Mouse (Mus musculus) embryonic facial prominence, embryonic 12.5 days (tissue): Measurements from ENCODE around the gene Rrm2. TPM values are rescaled to one million over a fixed set of nuclear protein-coding genes. Genes with fewer than 3 reads are reported as not detected.
"Not testable (repeated sequence)": the region's sequence is repeated elsewhere in the genome, so short reads cannot be mapped to it uniquely, and the experiment has no call there.

Experiments
- ATAC-seq: fragments of 200-750 bp; cut with Nextera tagmentation; 2 replicates; pipeline ENCODE4 v1.8.0; 2017; ENCODE audit not compliant: insufficient number of reproducible peaks, insufficient read depth, low FRiP score, low TSS enrichment
- H3K27ac ChIP-seq: fragments of 300-500 bp; sonication (generic); 2 replicates; pipeline ENCODE4 v1.5.1; 2016; ENCODE audit warnings: mild to moderate bottlenecking
- H3K27me3 ChIP-seq: fragments of 300-500 bp; sonication (generic); 2 replicates; pipeline ENCODE4 v1.6.1; 2016; ENCODE audit warnings: mild to moderate bottlenecking, moderate library complexity
- H3K36me3 ChIP-seq: fragments of 300-500 bp; sonication (generic); 2 replicates; pipeline ENCODE4 v1.6.1; 2016; ENCODE audit warnings: mild to moderate bottlenecking
- H3K4me1 ChIP-seq: fragments of 300-500 bp; sonication (generic); 2 replicates; pipeline ENCODE4 v1.6.1; 2016
- H3K4me2 ChIP-seq: fragments of 300-500 bp; sonication (generic); replicated peaks from 2 replicates; pipeline ENCODE4 v1.6.1; 2016; ENCODE audit warnings: mild to moderate bottlenecking, moderate library complexity
- H3K4me3 ChIP-seq: fragments of 300-500 bp; sonication (generic); 2 replicates; pipeline ENCODE4 v1.5.1; 2016; ENCODE audit warnings: mild to moderate bottlenecking
- H3K9ac ChIP-seq: fragments of 300-500 bp; sonication (generic); 2 replicates; pipeline ENCODE4 v1.6.1; 2016; ENCODE audit warnings: mild to moderate bottlenecking, moderate library complexity
- H3K9me3 ChIP-seq: fragments of 300-500 bp; sonication (generic); 2 replicates; pipeline ENCODE4 v1.6.1; 2016; ENCODE audit warnings: mild to moderate bottlenecking, moderate library complexity
- WGBS: fragments of 180-500 bp; shearing (Covaris S2); methylation state at CpG from one replicate; pipeline ENCODE4 v1.1.7; 2016; 5-methylcytosine and 5-hydroxymethylcytosine counted together
- polyA plus RNA-seq: library from polyadenylated mRNA; unstranded; fragments of >200 nt; fragmentation: Nextera tagmentation; extraction: Ambion mirVana; gene quantifications from 2 replicates; pipeline ENCODE4 v1.2.1, GENCODE M21; 2016

Rrm2 gene
- polyA plus RNA-seq, 1 experiment from 2014 or later, result 307 TPM

GRCm38 (mm10) chr12:24724369-24724768, 16.3 kb downstream of the Rrm2 start:
- no peaks in the 10 kb centered on the region for H3K27me3 ChIP-seq
- H3K27ac ChIP-seq, result peak overlapping the region; percentile 85
- ATAC-seq, result peak; percentile 88
- peak overlapping the region; percentile 18; the same call in 1 of the 2 replicates for H3K4me2 ChIP-seq
- no peak overlapping the region for H3K9ac ChIP-seq
- H3K36me3 ChIP-seq, result no peaks in the 10 kb centered on the region
- H3K4me1 ChIP-seq, result peaks cover 12% of the 10 kb centered on the region
- H3K4me3 ChIP-seq, result no peak overlapping the region
- H3K9me3 ChIP-seq, result peaks cover 7% of the 10 kb centered on the region
- 7% methylated on average over 2 of the region's 2 CpGs for WGBS

- H3K9me3 ChIP-seq, result no peaks in the 10 kb centered on the region
- H3K4me1 ChIP-seq, result no peaks in the 10 kb centered on the region
- no peaks in the 10 kb centered on the region for H3K27me3 ChIP-seq
- no peak overlapping the region for H3K4me3 ChIP-seq
- no peak overlapping the region for H3K4me2 ChIP-seq
- H3K36me3 ChIP-seq, result no peaks in the 10 kb centered on the region
- no peak for ATAC-seq
- H3K27ac ChIP-seq, result no peak overlapping the region
- WGBS, result 88% methylated on average over 13 of the region's 13 CpGs
- H3K9ac ChIP-seq, result no peak overlapping the region
Observed at GRCm38 (mm10) chr12:24734828-24735394, 26.9 kb downstream of the Rrm2 start.

GRCm38 (mm10) chr12:24736956-24737355, 28.9 kb downstream of the Rrm2 start:
- Histone ChIP-seq H3K4me2 (no peak overlapping the region), H3K36me3 (no peaks in the 10 kb centered on the region), H3K27me3 (no peaks in the 10 kb centered on the region), H3K4me3 (no peak overlapping the region), H3K27ac (no peak overlapping the region), H3K4me1 (no peaks in the 10 kb centered on the region), H3K9me3 (no peaks in the 10 kb centered on the region), H3K9ac (no peak overlapping the region)
- WGBS, result 56% methylated on average over 2 of the region's 2 CpGs
- ATAC-seq, result no peak

- H3K9me3 ChIP-seq, result no peaks in the 10 kb centered on the region
- no peaks in the 10 kb centered on the region for H3K36me3 ChIP-seq
- H3K27me3 ChIP-seq, result no peaks in the 10 kb centered on the region
- no peak overlapping the region for H3K4me2 ChIP-seq
- H3K9ac ChIP-seq, result no peak overlapping the region
- WGBS, result 86% methylated on average over 1 of the region's 1 CpGs
- H3K4me1 ChIP-seq, result no peaks in the 10 kb centered on the region
- no peak overlapping the region for H3K27ac ChIP-seq
- no peak for ATAC-seq
- no peak overlapping the region for H3K4me3 ChIP-seq
Observed at GRCm38 (mm10) chr12:24739963-24740362, 31.9 kb downstream of the Rrm2 start.

GRCm38 (mm10) chr12:24741535-24741934, 33.5 kb downstream of the Rrm2 start:
- not testable (repeated sequence) for ATAC-seq, H3K9ac ChIP-seq
- 64% methylated on average over 6 of the region's 6 CpGs for WGBS

GRCm38 (mm10) chr12:24744309-24744708, 36.3 kb downstream of the Rrm2 start:
- Histone ChIP-seq H3K4me1 (peaks cover 15% of the 10 kb centered on the region; the same call in 1 of the 2 replicates), H3K9ac (no peak overlapping the region), H3K27ac (no peak overlapping the region), H3K27me3 (no peaks in the 10 kb centered on the region), H3K36me3 (no peaks in the 10 kb centered on the region), H3K4me3 (no peak overlapping the region), H3K9me3 (no peaks in the 10 kb centered on the region), H3K4me2 (no peak overlapping the region)
- no peak for ATAC-seq
- WGBS, result 24% methylated on average over 1 of the region's 1 CpGs

More at GRCm38 (mm10) chr12:24741535-24741934, 33.5 kb downstream of the Rrm2 start:
- not testable (repeated sequence) for H3K4me3 ChIP-seq, H3K4me1 ChIP-seq, H3K36me3 ChIP-seq, H3K4me2 ChIP-seq, H3K27ac ChIP-seq, H3K9me3 ChIP-seq, H3K27me3 ChIP-seq

- peak overlapping the region; percentile 36 for H3K27ac ChIP-seq
- WGBS, result 52% methylated on average over 5 of the region's 5 CpGs
- ATAC-seq, result peak; percentile 26; the same call in 1 of the 2 replicates
- H3K4me3 ChIP-seq, result no peak overlapping the region
- no peak overlapping the region for H3K4me2 ChIP-seq
- H3K36me3 ChIP-seq, result no peaks in the 10 kb centered on the region
- no peaks in the 10 kb centered on the region for H3K9me3 ChIP-seq
- H3K4me1 ChIP-seq, result peaks cover 15% of the 10 kb centered on the region; the same call in 1 of the 2 replicates
- H3K9ac ChIP-seq, result no peak overlapping the region
- H3K27me3 ChIP-seq, result no peaks in the 10 kb centered on the region
Observed at GRCm38 (mm10) chr12:24746579-24747296, 38.7 kb downstream of the Rrm2 start.

- Histone ChIP-seq H3K9ac (no peak overlapping the region), H3K36me3 (no peaks in the 10 kb centered on the region), H3K9me3 (no peaks in the 10 kb centered on the region), H3K4me3 (no peak overlapping the region), H3K27me3 (no peaks in the 10 kb centered on the region), H3K4me2 (no peak overlapping the region), H3K4me1 (peaks cover 15% of the 10 kb centered on the region; the same call in 1 of the 2 replicates), H3K27ac (peak overlapping the region; percentile 30)
- no peak for ATAC-seq
- 65% methylated on average over 8 of the region's 8 CpGs for WGBS
Observed at GRCm38 (mm10) chr12:24747297-24747696, 39.3 kb downstream of the Rrm2 start.

- ATAC-seq, result no peak
- Histone ChIP-seq H3K4me3 (no peak overlapping the region), H3K27me3 (no peaks in the 10 kb centered on the region), H3K4me1 (peaks cover 15% of the 10 kb centered on the region; the same call in 1 of the 2 replicates), H3K27ac (no peak overlapping the region), H3K9me3 (no peaks in the 10 kb centered on the region), H3K9ac (no peak overlapping the region), H3K4me2 (no peak overlapping the region), H3K36me3 (no peaks in the 10 kb centered on the region)
- WGBS, result 90% methylated on average over 6 of the region's 6 CpGs
Observed at GRCm38 (mm10) chr12:24750521-24750920, 42.5 kb downstream of the Rrm2 start.

- H3K9ac ChIP-seq, result no peak overlapping the region
- 76% methylated on average over 4 of the region's 4 CpGs for WGBS
- H3K4me1 ChIP-seq, result peaks cover 5% of the 10 kb centered on the region; the same call in 1 of the 2 replicates
- H3K9me3 ChIP-seq, result no peaks in the 10 kb centered on the region
- no peaks in the 10 kb centered on the region for H3K36me3 ChIP-seq
- no peaks in the 10 kb centered on the region for H3K27me3 ChIP-seq
- no peak for ATAC-seq
- H3K4me3 ChIP-seq, result no peak overlapping the region
- no peak overlapping the region for H3K4me2 ChIP-seq
- no peak overlapping the region for H3K27ac ChIP-seq
Observed at GRCm38 (mm10) chr12:24753680-24754079, 45.6 kb downstream of the Rrm2 start.

GRCm38 (mm10) chr12:24754693-24755092, 46.7 kb downstream of the Rrm2 start:
- Histone ChIP-seq H3K27me3 (no peaks in the 10 kb centered on the region), H3K9ac (no peak overlapping the region), H3K4me3 (no peak overlapping the region), H3K36me3 (no peaks in the 10 kb centered on the region), H3K4me1 (peaks cover 5% of the 10 kb centered on the region; the same call in 1 of the 2 replicates), H3K27ac (no peak overlapping the region), H3K4me2 (no peak overlapping the region), H3K9me3 (no peaks in the 10 kb centered on the region)
- no peak for ATAC-seq
- 61% methylated on average over 5 of the region's 5 CpGs for WGBS

GRCm38 (mm10) chr12:24755471-24755870, 47.4 kb downstream of the Rrm2 start:
- H3K9ac ChIP-seq, result no peak overlapping the region
- H3K4me2 ChIP-seq, result no peak overlapping the region
- H3K36me3 ChIP-seq, result no peaks in the 10 kb centered on the region
- peaks cover 5% of the 10 kb centered on the region; the same call in 1 of the 2 replicates for H3K4me1 ChIP-seq
- no peaks in the 10 kb centered on the region for H3K9me3 ChIP-seq
- no peak overlapping the region for H3K27ac ChIP-seq
- 87% methylated on average over 9 of the region's 9 CpGs for WGBS
- H3K4me3 ChIP-seq, result no peak overlapping the region
- ATAC-seq, result no peak
- no peaks in the 10 kb centered on the region for H3K27me3 ChIP-seq
